Mouse (Mus musculus) lung, adult 2 months (tissue): ENCODE data around the gene Adgrg3.

Source experiments
- CTCF ChIP-seq: fragments of 200-500 bp; IDR thresholded peaks from 2 replicates; pipeline ENCODE4 v1.5.1; 2011; ENCODE audit warnings: mild to moderate bottlenecking, low read length, control low read depth; ENCODE audit not compliant: insufficient read depth
- POLR2A ChIP-seq: fragments of 200-500 bp; IDR thresholded peaks from 2 replicates; pipeline ENCODE4 v1.6.1; 2011; ENCODE audit warnings: low read depth, mild to moderate bottlenecking, control low read depth, low read length, borderline replicate concordance; ENCODE audit errors: extremely low read depth

- no peak for TF ChIP-seq POLR2A
- no peak for TF ChIP-seq CTCF
Measured at GRCm38 (mm10) chr8:94983146-94983545, 34.3 kb upstream of the Adgrg3 start.
